Mouse (Mus musculus) brain, embryonic 14.5 days (tissue): ENCODE data around the gene Shisa4.

Experiments
- CTCF ChIP-seq: fragments of 200-500 bp; IDR thresholded peaks from 2 replicates; pipeline ENCODE4 v1.5.1; 2012; ENCODE audit warnings: inconsistent platforms, mild to moderate bottlenecking, moderate library complexity, borderline replicate concordance; ENCODE audit not compliant: insufficient read depth, insufficient read length; ENCODE audit errors: extremely low read depth
- POLR2A ChIP-seq: fragments of 200-500 bp; IDR thresholded peaks from 2 replicates; pipeline ENCODE4 v1.6.1; 2012; ENCODE audit warnings: mild to moderate bottlenecking, inconsistent platforms, borderline replicate concordance; ENCODE audit not compliant: poor library complexity, insufficient read depth, insufficient read length, severe bottlenecking; ENCODE audit errors: extremely low read depth

DNA sequence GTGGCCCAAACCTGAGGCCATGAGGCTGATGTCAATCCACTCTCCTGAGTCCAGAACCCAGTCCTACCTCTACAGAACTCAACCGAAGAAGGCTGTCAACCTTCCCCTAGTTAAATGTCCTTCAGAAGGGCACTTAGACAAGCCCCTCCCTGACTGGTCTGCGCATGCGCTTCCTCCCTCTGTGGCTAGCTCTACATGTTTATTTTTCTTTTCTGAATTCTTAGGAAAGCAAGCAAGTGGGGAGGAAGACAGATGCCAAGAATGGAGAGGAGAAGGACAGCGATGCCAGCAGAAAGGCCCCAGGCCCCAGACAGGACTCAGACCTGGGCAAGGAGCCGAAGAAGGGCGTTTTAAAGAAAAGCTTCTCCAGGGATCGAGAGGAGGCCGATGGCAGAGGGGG lies 11.6 kb downstream of the Shisa4 start:
- TF ChIP-seq CTCF (no peak), POLR2A (no peak)
